Mouse (Mus musculus): ENCODE data around the gene Abhd16a.

DNA sequence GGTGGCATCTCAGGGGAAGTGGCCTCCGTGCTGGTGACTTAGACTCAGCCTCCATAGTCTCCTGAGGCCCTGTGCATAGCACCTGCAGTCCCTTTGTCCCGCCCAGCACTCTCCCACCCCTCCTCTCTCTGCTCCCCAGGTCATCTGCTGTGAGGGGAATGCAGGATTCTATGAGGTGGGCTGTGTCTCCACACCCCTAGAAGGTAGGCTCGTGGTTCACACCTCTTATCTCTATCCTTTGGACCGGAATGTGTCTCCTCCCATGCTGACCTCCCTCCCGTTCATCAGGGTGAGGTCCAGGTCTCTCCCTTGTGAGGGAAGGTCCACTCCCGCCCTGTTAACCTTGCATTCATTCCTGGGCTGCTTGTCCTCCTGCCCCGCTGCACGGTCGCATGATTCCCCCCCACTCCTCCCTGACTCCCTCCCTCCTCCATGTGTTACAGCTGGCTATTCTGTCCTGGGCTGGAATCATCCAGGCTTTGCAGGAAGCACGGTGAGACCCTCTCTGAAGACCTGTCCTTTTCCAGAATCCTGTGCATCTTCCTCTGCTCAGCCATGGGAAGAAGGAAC, 11.2 kb downstream of the Abhd16a start:
- TF ChIP-seq CTCF (IDR thresholded peaks at IDR 0.05): no peak
- no peak for TF ChIP-seq EP300 (IDR thresholded peaks at IDR 0.05)

Data from lung, postnatal 0 days (tissue).